Mouse (Mus musculus) bone marrow macrophage, adult 2 months (primary cell): Measurements from ENCODE around the gene Tmem185b.

Source experiments
- CTCF ChIP-seq: IDR thresholded peaks from 2 replicates; pipeline ENCODE4 v1.5.1; 2012; ENCODE audit warnings: low read depth, mild to moderate bottlenecking, low read length, moderate library complexity
- POLR2A ChIP-seq: IDR thresholded peaks from 2 replicates; pipeline ENCODE4 v1.6.1; 2012; ENCODE audit warnings: mild to moderate bottlenecking, low read depth, low read length, borderline replicate concordance

GRCm38 (mm10) chr1:119498536-119499231, 27.3 kb upstream of the Tmem185b start:
- TF ChIP-seq CTCF (no peak), POLR2A (no peak)
